ENCODE assay signal across 8 mouse cellular contexts in the genomic region with DNA sequence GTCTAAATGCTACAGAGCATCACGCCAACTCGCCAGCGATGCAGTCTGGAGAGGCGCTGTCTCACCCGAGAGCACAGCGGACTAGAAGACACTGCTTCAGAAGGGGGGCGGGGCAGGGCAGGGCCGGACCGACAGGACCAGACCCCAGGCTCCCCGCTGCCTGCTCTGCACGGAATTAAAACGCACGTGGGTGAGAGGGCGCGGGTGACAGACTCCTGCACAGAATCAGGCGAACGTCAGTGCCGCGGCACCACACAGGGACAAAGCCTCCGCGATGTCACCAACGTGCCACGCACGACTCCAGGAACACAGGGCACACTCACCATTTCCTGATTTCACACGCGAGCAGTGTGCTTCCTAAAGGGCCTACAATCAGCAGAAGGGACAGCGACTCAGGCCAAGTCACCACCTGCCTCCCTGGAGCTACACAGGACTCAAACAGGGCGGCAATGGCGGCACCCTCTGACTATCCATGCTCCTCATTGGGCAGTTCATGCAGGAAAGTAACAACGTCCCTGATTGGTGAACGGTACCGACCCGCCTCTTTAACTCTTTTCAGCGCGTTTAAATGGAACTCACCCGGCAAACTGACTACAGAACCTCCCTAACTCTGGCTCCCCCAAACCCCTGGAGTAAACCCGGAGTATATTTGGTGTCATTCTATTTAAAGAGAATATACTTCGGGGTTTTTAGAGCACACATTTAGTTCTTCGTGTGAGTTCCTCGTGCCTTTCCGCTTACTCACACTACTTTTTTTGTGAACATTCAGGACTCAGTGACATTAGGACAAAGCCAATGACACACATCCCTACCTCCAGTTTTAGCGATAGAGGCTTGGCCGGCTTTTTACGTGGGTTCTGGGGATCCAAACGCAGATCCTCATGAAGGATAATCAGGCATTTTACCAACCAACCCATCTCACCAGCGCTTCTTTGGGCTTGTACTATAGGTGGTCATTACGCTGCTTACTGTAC. TPM values are rescaled to one million over a fixed set of nuclear protein-coding genes. Genes with fewer than 3 reads are reported as not detected.
DNase-seq lines count a peak whose midpoint lies in the region; ATAC-seq lines count a peak whose summit lies in the region.

Zfp81 (minus strand) TSS at position 468 of the 974 bp plus-strand sequence.

- no peaks in the 10 kb centered on the region for H3K9me3 ChIP-seq in hindbrain, embryonic 11.5 days (ENCODE audit: control insufficient read depth, low read length)

- peak; percentile 100 for ATAC-seq in hindbrain, embryonic 11.5 days (ENCODE audit: low FRiP score)

- H3K27me3 ChIP-seq in hindbrain, embryonic 11.5 days (ENCODE audit: control insufficient read depth, insufficient read depth, low read length) = no peaks in the 10 kb centered on the region

- peak; percentile 89 for DNase-seq in Muller cell, postnatal 12 days (ENCODE audit: inconsistent ontology term)
- peak; percentile 87 for DNase-seq in cerebellum, adult 9-11 months
- peak; percentile 85 to 93 for DNase-seq in frontal cortex, adult 2 months (ENCODE audit: extremely low spot score in 1 of 2, low spot score in 1 of 2)
- peak; percentile 90 for DNase-seq in hindbrain, embryonic 11.5 days (ENCODE audit: low spot score)
- peak; percentile 84 to 85 for DNase-seq in layer of hippocampus, postnatal 10 days (ENCODE audit: low spot score in 2 of 2)
- DNase-seq in lung, postnatal 10 days = peak; percentile 93
- DNase-seq in ovary, postnatal 36 days (ENCODE audit: low spot score) = peak; percentile 76
- peak; percentile 83 for DNase-seq in thymus, postnatal 25 days

- H3K27ac ChIP-seq in hindbrain, embryonic 11.5 days (ENCODE audit: low read depth, low read length) = peak within 1 kb of the TSS; percentile 87

- H3K36me3 ChIP-seq in hindbrain, embryonic 11.5 days (ENCODE audit: control insufficient read depth, insufficient read depth, low read length) = no peaks in the 10 kb centered on the region

- peak within 1 kb of the TSS; percentile 57 for H3K4me2 ChIP-seq in hindbrain, embryonic 11.5 days (replicated peaks; ENCODE audit: low read depth, low read length)

- WGBS in hindbrain, embryonic 11.5 days = 4% methylated on average over 47 of the region's 47 CpGs

- H3K4me1 ChIP-seq in hindbrain, embryonic 11.5 days (replicated peaks; ENCODE audit: control insufficient read depth, insufficient read depth, low read length) = no peaks in the 10 kb centered on the region

- H3K4me3 ChIP-seq in hindbrain, embryonic 11.5 days (ENCODE audit: low read depth, low read length) = peak within 1 kb of the TSS; percentile 94

- peak within 1 kb of the TSS; percentile 85 for H3K9ac ChIP-seq in hindbrain, embryonic 11.5 days (ENCODE audit: low read depth, low read length)

RNA-seq across cellular contexts. Expression of gene Zfp81, which starts in this region (rescaled TPM):
- 10.9 and 11.4 TPM in 2 replicates for polyA plus RNA-seq in frontal cortex, adult 2 months (2012; rRNA removed)
- 15.6 and 18.5 TPM in 2 replicates for polyA plus RNA-seq in hindbrain, embryonic 11.5 days (2014; fragmentation: Nextera tagmentation; extraction: Ambion mirVana)
- total RNA-seq in layer of hippocampus, postnatal 10 days (2021) = 10 to 100 TPM; 26.5 to 28.8 TPM

Comparison
In these comparisons a context has a peak if more than half of its experiments do, and no peak if none do; other contexts are left out.
1. Peak in every context shown above with its lines: DNase-seq, ATAC-seq, H3K4me3 ChIP-seq and H3K27ac ChIP-seq.